Mouse (Mus musculus) lung, embryonic 14.5 days (tissue): Measurements from ENCODE around the gene Trappc3. TPM values are rescaled to one million over a fixed set of nuclear protein-coding genes. Genes with fewer than 3 reads are reported as not detected.

Experiments
- ATAC-seq: fragments of 200-750 bp; cut with Nextera tagmentation; 2 replicates; pipeline ENCODE4 v1.8.0; 2017; ENCODE audit warnings: mild to moderate bottlenecking, moderate TSS enrichment, moderate library complexity; ENCODE audit not compliant: insufficient read depth
- DNase-seq: peaks from one replicate; pipeline ENCODE4 v3.0.0-alpha.2; 2015
- H3K27ac ChIP-seq: fragments of 300-500 bp; sonication (generic); 2 replicates; pipeline ENCODE4 v1.5.1; 2014; ENCODE audit warnings: low read depth, mild to moderate bottlenecking, moderate library complexity
- H3K27me3 ChIP-seq: fragments of 300-500 bp; sonication (generic); 2 replicates; pipeline ENCODE4 v1.6.1; 2014; ENCODE audit warnings: low read length, control low read depth; ENCODE audit not compliant: insufficient read depth
- H3K36me3 ChIP-seq: fragments of 300-500 bp; sonication (generic); 2 replicates; pipeline ENCODE4 v1.6.1; 2014; ENCODE audit warnings: control low read depth; ENCODE audit not compliant: insufficient read depth
- H3K4me1 ChIP-seq: fragments of 300-500 bp; sonication (generic); 2 replicates; pipeline ENCODE4 v1.6.1; 2014; ENCODE audit warnings: antibody characterized with exemption, control low read depth; ENCODE audit not compliant: insufficient read depth
- H3K4me2 ChIP-seq: fragments of 300-500 bp; sonication (generic); 2 replicates; pipeline ENCODE4 v1.6.1; 2014; ENCODE audit warnings: mild to moderate bottlenecking
- H3K4me3 ChIP-seq: fragments of 300-500 bp; sonication (generic); 2 replicates; pipeline ENCODE4 v1.5.1; 2014; ENCODE audit warnings: low read depth, low read length
- H3K9ac ChIP-seq: fragments of 300-500 bp; sonication (generic); 2 replicates; pipeline ENCODE4 v1.6.1; 2014
- H3K9me3 ChIP-seq: fragments of 300-500 bp; sonication (generic); 2 replicates; pipeline ENCODE4 v1.6.1; 2016; ENCODE audit warnings: low read depth, low read length, control low read depth
- CTCF ChIP-seq: IDR thresholded peaks from 2 replicates; pipeline ENCODE4 v1.5.1; 2016; ENCODE audit warnings: antibody characterized with exemption, low read depth
- WGBS: fragments of 180-500 bp; shearing (Covaris S2); extraction: QIAGEN DNeasy Blood & Tissue Kit; methylation state at CpG from one replicate; pipeline ENCODE4 v1.1.7; 2014; 5-methylcytosine and 5-hydroxymethylcytosine counted together
- polyA plus RNA-seq: library from polyadenylated mRNA; unstranded; fragments of >200 nt; fragmentation: Nextera tagmentation; extraction: Ambion mirVana; gene quantifications from 2 replicates; pipeline ENCODE4 v1.2.1, GENCODE M21; 2014

Gene Trappc3
- polyA plus RNA-seq, 1 experiment from 2014 or later = 28.9 TPM

DNA sequence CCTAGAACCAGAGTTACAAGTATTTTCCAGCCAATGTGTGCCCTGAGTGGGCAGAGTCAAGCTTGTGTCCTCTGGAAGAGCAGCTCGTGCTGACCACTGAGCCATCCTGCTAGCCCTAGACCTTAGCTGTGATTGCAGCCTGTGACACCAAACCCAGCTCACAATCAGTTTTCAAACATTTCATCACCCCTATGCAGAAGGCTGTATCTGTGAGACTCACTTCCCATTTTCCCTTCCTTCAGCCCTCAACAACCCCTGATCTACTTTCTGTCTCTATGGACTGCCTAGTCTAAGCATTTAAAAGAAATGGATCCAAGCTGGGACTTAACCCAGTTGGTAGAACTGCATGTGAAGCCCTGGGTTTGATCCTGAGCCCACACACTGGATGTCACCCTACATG, 43.3 kb downstream of the Trappc3 start:
- ATAC-seq = no peak
- Histone ChIP-seq H3K27me3 (peaks cover 28% of the 10 kb centered on the region), H3K9ac (no peak overlapping the region), H3K27ac (no peak overlapping the region), H3K4me3 (no peak overlapping the region), H3K4me1 (0 out of 2 replicates have a peak, but pooled peaks cover 5% of the 10 kb centered on the region), H3K9me3 (no peaks in the 10 kb centered on the region), H3K4me2 (no peak overlapping the region), H3K36me3 (no peaks in the 10 kb centered on the region)
- 80% methylated on average over 1 of the region's 1 CpGs for WGBS
- TF ChIP-seq CTCF = no peak
- no peak for DNase-seq

DNA sequence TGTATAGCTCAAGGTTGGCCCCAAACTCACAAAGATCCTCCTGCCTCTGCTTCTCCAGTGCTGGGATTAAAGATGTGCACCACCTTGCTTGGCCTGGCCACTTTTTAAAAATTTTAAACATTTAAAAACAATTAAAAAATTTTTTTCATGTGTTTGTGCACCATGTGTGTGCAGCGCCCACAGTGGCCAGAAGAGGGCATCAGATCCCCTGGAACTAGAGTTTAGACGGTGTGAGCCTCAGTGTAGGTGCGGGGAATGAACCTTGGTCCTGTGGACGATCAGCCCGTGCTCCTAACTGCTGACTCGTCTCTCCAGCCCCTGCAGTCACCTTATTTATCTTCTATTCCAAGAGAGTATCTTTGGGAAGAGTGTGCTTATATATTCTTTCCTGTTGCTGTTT, 43.9 kb downstream of the Trappc3 start:
- H3K27ac ChIP-seq = no peak overlapping the region
- no peak overlapping the region for H3K4me2 ChIP-seq
- 0 out of 2 replicates have a peak, but pooled peaks cover 1% of the 10 kb centered on the region for H3K4me1 ChIP-seq
- ATAC-seq (no peak), DNase-seq (no peak)
- H3K9me3 ChIP-seq = no peaks in the 10 kb centered on the region
- 83% methylated on average over 6 of the region's 6 CpGs for WGBS
- H3K4me3 ChIP-seq = no peak overlapping the region
- peak; percentile 27 for TF ChIP-seq CTCF
- H3K9ac ChIP-seq = no peak overlapping the region
- peaks cover 21% of the 10 kb centered on the region for H3K27me3 ChIP-seq
- H3K36me3 ChIP-seq = no peaks in the 10 kb centered on the region

DNA sequence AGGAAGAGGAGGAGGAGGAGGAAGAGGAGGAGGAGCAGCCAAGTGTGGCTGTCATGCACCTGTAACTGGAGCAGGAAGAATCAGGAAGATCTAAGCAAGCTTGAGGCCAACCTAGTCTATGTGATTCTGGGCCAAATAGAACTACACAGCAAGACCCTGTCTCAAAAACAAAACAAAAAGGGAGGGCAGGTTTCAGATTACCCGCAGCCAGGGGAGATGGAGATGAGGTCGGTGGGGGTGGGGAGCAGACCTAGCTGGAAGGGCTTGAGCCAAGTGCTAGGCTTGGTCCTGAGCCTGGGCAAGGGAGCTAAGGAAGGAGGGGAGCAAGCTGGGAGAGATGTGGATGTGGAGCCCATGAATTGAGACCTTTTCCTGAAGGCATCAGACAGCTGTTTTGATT, 44.7 kb downstream of the Trappc3 start:
- H3K9me3 ChIP-seq = no peaks in the 10 kb centered on the region
- no peaks in the 10 kb centered on the region for H3K36me3 ChIP-seq
- no peak for TF ChIP-seq CTCF
- ATAC-seq = no peak
- H3K4me3 ChIP-seq = no peak overlapping the region
- H3K27me3 ChIP-seq = peaks cover 14% of the 10 kb centered on the region
- 11% methylated on average over 2 of the region's 2 CpGs for WGBS
- no peak overlapping the region for H3K4me2 ChIP-seq
- DNase-seq = no peak
- H3K9ac ChIP-seq = no peak overlapping the region
- no peak overlapping the region for H3K27ac ChIP-seq
- no peaks in the 10 kb centered on the region for H3K4me1 ChIP-seq

DNA sequence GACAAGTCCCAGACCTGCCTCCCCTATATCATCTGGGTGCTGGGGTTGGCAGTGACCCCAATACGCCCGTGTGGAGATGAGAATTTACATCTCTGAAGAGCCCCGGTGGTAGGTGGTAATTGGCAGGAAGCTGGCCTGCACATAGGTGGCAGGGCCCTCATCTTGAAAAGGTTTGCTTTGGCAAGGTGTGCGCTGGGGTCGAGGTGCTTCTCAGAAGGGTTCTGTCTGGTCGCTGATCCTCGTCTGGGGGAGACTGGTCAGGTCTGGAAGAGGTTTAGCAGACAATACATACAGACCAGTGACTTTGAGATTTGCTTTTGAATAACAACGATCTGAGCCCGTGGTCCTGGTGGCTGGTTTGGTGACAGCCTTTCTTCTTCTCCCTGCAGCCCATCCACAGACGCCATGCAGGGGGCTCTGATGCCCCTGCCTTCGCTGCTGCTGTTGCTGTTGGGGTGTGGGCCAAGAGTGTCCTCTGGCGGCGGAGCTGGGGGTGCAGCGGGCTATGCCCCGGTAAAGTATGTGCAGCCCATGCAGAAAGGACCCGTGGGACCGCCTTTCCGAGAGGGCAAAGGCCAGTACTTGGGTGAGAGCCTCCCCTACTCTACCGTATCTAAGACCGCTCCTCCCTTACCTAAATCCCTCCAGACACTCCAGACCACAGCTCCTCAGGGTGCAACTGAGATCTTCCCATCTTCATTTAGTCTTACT, 47.2 kb downstream of the Trappc3 start:
- Histone ChIP-seq H3K4me2 (peak overlapping the region; percentile 52), H3K27ac (no peak overlapping the region), H3K4me3 (no peak overlapping the region), H3K36me3 (0 out of 2 replicates have a peak, but pooled peaks cover 2% of the 10 kb centered on the region), H3K9me3 (no peaks in the 10 kb centered on the region), H3K4me1 (no peaks in the 10 kb centered on the region), H3K27me3 (no peaks in the 10 kb centered on the region), H3K9ac (no peak overlapping the region; the same call in 1 of the 2 replicates)
- TF ChIP-seq CTCF = peak; percentile 47
- DNase-seq (peak; percentile 35), ATAC-seq (peak; percentile 64)
- 13% methylated on average over 20 of the region's 20 CpGs for WGBS

GRCm38 (mm10) chr4:126309922-126310309, 47.8 kb downstream of the Trappc3 start:
- H3K9me3 ChIP-seq = no peaks in the 10 kb centered on the region
- peak overlapping the region; percentile 52 for H3K4me2 ChIP-seq
- peaks cover 2% of the 10 kb centered on the region; the same call in 1 of the 2 replicates for H3K36me3 ChIP-seq
- DNase-seq (peak; percentile 94), ATAC-seq (peak; percentile 60)
- under 1% methylated on average over 7 of the region's 7 CpGs for WGBS
- H3K4me1 ChIP-seq = no peaks in the 10 kb centered on the region
- no peaks in the 10 kb centered on the region for H3K27me3 ChIP-seq
- no peak overlapping the region for H3K27ac ChIP-seq
- no peak overlapping the region for H3K4me3 ChIP-seq
- H3K9ac ChIP-seq = no peak overlapping the region
- peak; percentile 92 for TF ChIP-seq CTCF

DNA sequence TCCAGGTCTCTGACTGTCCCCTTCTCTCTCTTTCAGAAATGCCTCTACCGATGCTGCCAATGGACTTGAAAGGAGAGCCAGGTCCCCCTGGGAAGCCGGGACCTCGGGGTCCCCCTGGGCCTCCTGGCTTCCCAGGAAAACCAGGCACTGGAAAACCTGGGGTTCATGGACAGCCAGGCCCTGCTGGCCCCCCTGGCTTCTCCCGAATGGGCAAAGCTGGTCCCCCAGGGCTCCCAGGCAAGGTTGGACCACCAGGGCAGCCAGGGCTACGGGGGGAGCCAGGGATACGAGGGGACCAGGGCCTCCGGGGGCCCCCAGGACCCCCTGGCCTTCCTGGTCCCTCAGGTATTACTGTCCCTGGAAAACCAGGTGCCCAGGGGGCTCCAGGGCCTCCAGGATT, 48.2 kb downstream of the Trappc3 start:
- Histone ChIP-seq H3K9ac (no peak overlapping the region), H3K27me3 (no peaks in the 10 kb centered on the region), H3K4me2 (no peak overlapping the region), H3K27ac (no peak overlapping the region), H3K9me3 (no peaks in the 10 kb centered on the region), H3K36me3 (peaks cover 2% of the 10 kb centered on the region; the same call in 1 of the 2 replicates), H3K4me1 (no peaks in the 10 kb centered on the region), H3K4me3 (no peak overlapping the region)
- DNase-seq (no peak), ATAC-seq (no peak)
- no peak for TF ChIP-seq CTCF
- WGBS = 75% methylated on average over 7 of the region's 7 CpGs

DNA sequence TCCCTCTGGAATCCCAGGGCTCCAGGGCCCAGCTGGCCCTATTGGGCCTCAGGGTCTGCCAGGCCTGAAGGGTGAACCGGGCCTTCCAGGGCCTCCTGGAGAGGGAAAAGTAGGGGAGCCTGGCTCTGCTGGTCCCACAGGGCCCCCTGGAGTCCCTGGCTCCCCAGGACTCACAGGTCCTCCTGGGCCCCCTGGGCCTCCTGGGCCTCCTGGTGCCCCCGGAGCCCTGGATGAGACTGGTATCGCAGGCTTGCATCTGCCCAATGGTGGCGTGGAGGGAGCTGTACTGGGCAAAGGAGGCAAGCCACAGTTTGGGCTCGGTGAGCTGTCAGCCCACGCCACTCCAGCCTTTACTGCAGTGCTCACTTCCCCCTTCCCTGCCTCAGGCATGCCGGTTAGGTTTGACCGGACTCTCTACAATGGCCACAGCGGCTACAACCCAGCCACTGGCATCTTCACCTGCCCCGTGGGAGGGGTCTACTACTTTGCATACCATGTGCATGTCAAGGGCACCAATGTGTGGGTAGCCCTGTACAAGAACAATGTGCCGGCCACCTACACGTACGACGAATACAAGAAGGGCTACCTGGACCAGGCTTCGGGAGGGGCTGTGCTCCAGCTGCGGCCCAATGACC, 49.6 kb downstream of the Trappc3 start:
- no peak for ATAC-seq
- Histone ChIP-seq H3K4me2 (no peak overlapping the region), H3K9me3 (no peaks in the 10 kb centered on the region), H3K27me3 (no peaks in the 10 kb centered on the region), H3K27ac (no peak overlapping the region), H3K4me3 (no peak overlapping the region), H3K36me3 (peaks cover 16% of the 10 kb centered on the region), H3K4me1 (no peaks in the 10 kb centered on the region), H3K9ac (no peak overlapping the region)
- no peak for TF ChIP-seq CTCF
- WGBS = 84% methylated on average over 16 of the region's 16 CpGs
- no peak for DNase-seq
